Mouse (Mus musculus): ENCODE measurements at regions not wholly inside any gene's neighbourhood (a gene's known extent, or its start where the extent isn't known, plus 50 kb on each side); places are given as distances from the start of the nearest gene placed in this dataset.

GRCm38 (mm10) chr4:33581180-33581591, 271.1 kb downstream of the Rngtt start:
- TF ChIP-seq CTCF (IDR thresholded peaks at IDR 0.05; ENCODE audit: extremely low read depth, insufficient read depth, low read length), result no peak
- TF ChIP-seq POLR2A (IDR thresholded peaks at IDR 0.05; ENCODE audit: extremely low read depth, insufficient read depth, low read length), result no peak
- Histone ChIP-seq H3K4me3 (ENCODE audit: insufficient read depth, low read length) (no peak overlapping the region), H3K4me1 (ENCODE audit: control insufficient read depth, insufficient read depth, low read length) (peaks cover 1% of the 10 kb centered on the region; the same call in 1 of the 2 replicates), H3K27ac (ENCODE audit: insufficient read depth, low read length) (no peak overlapping the region)

GRCm38 (mm10) chr4:33581766-33582525, 271.8 kb downstream of the Rngtt start:
- Histone ChIP-seq H3K4me3 (ENCODE audit: insufficient read depth, low read length) (no peak overlapping the region), H3K4me1 (ENCODE audit: control insufficient read depth, insufficient read depth, low read length) (peaks cover 1% of the 10 kb centered on the region; the same call in 1 of the 2 replicates), H3K27ac (ENCODE audit: insufficient read depth, low read length) (no peak overlapping the region)
- TF ChIP-seq CTCF (IDR thresholded peaks at IDR 0.05; ENCODE audit: extremely low read depth, insufficient read depth, low read length), result no peak
- no peak for TF ChIP-seq POLR2A (IDR thresholded peaks at IDR 0.05; ENCODE audit: extremely low read depth, insufficient read depth, low read length)

GRCm38 (mm10) chr4:33582986-33583720, 273.0 kb downstream of the Rngtt start:
- TF ChIP-seq CTCF (IDR thresholded peaks at IDR 0.05; ENCODE audit: extremely low read depth, insufficient read depth, low read length) (no peak), POLR2A (IDR thresholded peaks at IDR 0.05; ENCODE audit: extremely low read depth, insufficient read depth, low read length) (no peak)
- no peak overlapping the region for H3K27ac ChIP-seq (ENCODE audit: insufficient read depth, low read length)
- H3K4me1 ChIP-seq (ENCODE audit: control insufficient read depth, insufficient read depth, low read length), result peaks cover 1% of the 10 kb centered on the region; the same call in 1 of the 2 replicates
- no peak overlapping the region for H3K4me3 ChIP-seq (ENCODE audit: insufficient read depth, low read length)

GRCm38 (mm10) chr4:33583979-33584907, 274.1 kb downstream of the Rngtt start:
- Histone ChIP-seq H3K4me1 (ENCODE audit: control insufficient read depth, insufficient read depth, low read length) (peaks cover 1% of the 10 kb centered on the region; the same call in 1 of the 2 replicates), H3K4me3 (ENCODE audit: insufficient read depth, low read length) (no peak overlapping the region), H3K27ac (ENCODE audit: insufficient read depth, low read length) (no peak overlapping the region)
- TF ChIP-seq CTCF (IDR thresholded peaks at IDR 0.05; ENCODE audit: extremely low read depth, insufficient read depth, low read length), result no peak
- no peak for TF ChIP-seq POLR2A (IDR thresholded peaks at IDR 0.05; ENCODE audit: extremely low read depth, insufficient read depth, low read length)

GRCm38 (mm10) chr4:33585821-33586220, 275.7 kb downstream of the Rngtt start:
- no peak overlapping the region for H3K27ac ChIP-seq (ENCODE audit: insufficient read depth, low read length)
- H3K4me3 ChIP-seq (ENCODE audit: insufficient read depth, low read length), result no peak overlapping the region
- TF ChIP-seq CTCF (IDR thresholded peaks at IDR 0.05; ENCODE audit: extremely low read depth, insufficient read depth, low read length), result no peak
- no peak for TF ChIP-seq POLR2A (IDR thresholded peaks at IDR 0.05; ENCODE audit: extremely low read depth, insufficient read depth, low read length)
- H3K4me1 ChIP-seq (ENCODE audit: control insufficient read depth, insufficient read depth, low read length), result peaks cover 1% of the 10 kb centered on the region; the same call in 1 of the 2 replicates

- TF ChIP-seq CTCF (IDR thresholded peaks at IDR 0.05; ENCODE audit: extremely low read depth, insufficient read depth, low read length), result no peak
- no peak for TF ChIP-seq POLR2A (IDR thresholded peaks at IDR 0.05; ENCODE audit: extremely low read depth, insufficient read depth, low read length)
- H3K4me1 ChIP-seq (ENCODE audit: control insufficient read depth, insufficient read depth, low read length), result peaks cover 1% of the 10 kb centered on the region; the same call in 1 of the 2 replicates
- no peak overlapping the region for H3K27ac ChIP-seq (ENCODE audit: insufficient read depth, low read length)
- H3K4me3 ChIP-seq (ENCODE audit: insufficient read depth, low read length), result no peak overlapping the region
Observed at GRCm38 (mm10) chr4:33586290-33586614, 276.1 kb downstream of the Rngtt start.

- no peak overlapping the region for H3K4me3 ChIP-seq (ENCODE audit: insufficient read depth, low read length)
Observed at GRCm38 (mm10) chr4:33586615-33587451, 276.7 kb downstream of the Rngtt start.

GRCm38 (mm10) chr4:33587666-33588065, 277.6 kb downstream of the Rngtt start:
- Histone ChIP-seq H3K27ac (ENCODE audit: insufficient read depth, low read length) (no peak overlapping the region), H3K4me3 (ENCODE audit: insufficient read depth, low read length) (no peak overlapping the region), H3K4me1 (ENCODE audit: control insufficient read depth, insufficient read depth, low read length) (peaks cover 1% of the 10 kb centered on the region; the same call in 1 of the 2 replicates)
- TF ChIP-seq POLR2A (IDR thresholded peaks at IDR 0.05; ENCODE audit: extremely low read depth, insufficient read depth, low read length) (no peak), CTCF (IDR thresholded peaks at IDR 0.05; ENCODE audit: extremely low read depth, insufficient read depth, low read length) (no peak)

More at GRCm38 (mm10) chr4:33586615-33587451, 276.7 kb downstream of the Rngtt start:
- TF ChIP-seq CTCF (IDR thresholded peaks at IDR 0.05; ENCODE audit: extremely low read depth, insufficient read depth, low read length), result peak; percentile 35; the same call in 1 of the 2 replicates
- no peak for TF ChIP-seq POLR2A (IDR thresholded peaks at IDR 0.05; ENCODE audit: extremely low read depth, insufficient read depth, low read length)
- Histone ChIP-seq H3K27ac (ENCODE audit: insufficient read depth, low read length) (no peak overlapping the region), H3K4me1 (ENCODE audit: control insufficient read depth, insufficient read depth, low read length) (peaks cover 1% of the 10 kb centered on the region; the same call in 1 of the 2 replicates)

All from cortical plate, adult 2 months (tissue).